ENCODE assay signal across 22 mouse cellular contexts in genomic region chr5:44496854-44497253, GRCm38 (mm10).
"Had no signal": no experiment of that assay in that cellular context is flagged by ENCODE, and none has a peak within 500 bp of the region (broad histone marks: within the 10 kb centered on the region; RNA-seq: fewer than 3 reads in every experiment).

No protein-coding gene starts in this region.

- ATAC-seq: liver, postnatal 0 days; lung, postnatal 0 days; midbrain, embryonic 15.5 days had no signal

- H3K27ac ChIP-seq: kidney, embryonic 15.5 days; layer of hippocampus, adult 2 months; left cerebral cortex, adult 2 months; limb, embryonic 12.5 days; limb, embryonic 15.5 days; liver, embryonic 14.5 days; macrophage; midbrain, embryonic 12.5 days; midbrain, embryonic 15.5 days; stomach, embryonic 15.5 days had no signal

- H3K36me3 ChIP-seq: kidney, embryonic 15.5 days; limb, embryonic 12.5 days; limb, embryonic 15.5 days; midbrain, embryonic 12.5 days; midbrain, embryonic 15.5 days; stomach, embryonic 15.5 days had no signal

- H3K9ac ChIP-seq: kidney, embryonic 15.5 days; limb, embryonic 12.5 days; limb, embryonic 15.5 days; liver, embryonic 14.5 days; liver, postnatal 0 days; lung, embryonic 14.5 days; midbrain, embryonic 12.5 days; midbrain, embryonic 15.5 days; stomach, embryonic 15.5 days had no signal

- H3K4me1 ChIP-seq: kidney, embryonic 15.5 days; limb, embryonic 12.5 days; limb, embryonic 15.5 days; midbrain, embryonic 15.5 days; stomach, embryonic 15.5 days had no signal

- H3K27me3 ChIP-seq: kidney, embryonic 15.5 days; limb, embryonic 12.5 days; limb, embryonic 15.5 days; midbrain, embryonic 12.5 days; midbrain, embryonic 15.5 days; stomach, embryonic 15.5 days had no signal

- H3K4me2 ChIP-seq: kidney, embryonic 15.5 days; limb, embryonic 12.5 days; limb, embryonic 15.5 days; liver, embryonic 11.5 days; lung, embryonic 14.5 days; midbrain, embryonic 12.5 days; midbrain, embryonic 15.5 days; stomach, embryonic 15.5 days had no signal

- H3K9me3 ChIP-seq: kidney, embryonic 15.5 days; limb, embryonic 12.5 days; limb, embryonic 15.5 days; midbrain, embryonic 12.5 days; midbrain, embryonic 15.5 days; stomach, embryonic 15.5 days had no signal

- H3K4me3 ChIP-seq: kidney, embryonic 15.5 days; layer of hippocampus, adult 2 months; left cerebral cortex, adult 2 months; limb, embryonic 12.5 days; limb, embryonic 15.5 days; midbrain, embryonic 12.5 days; midbrain, embryonic 15.5 days; stomach, embryonic 15.5 days had no signal

- DNase-seq: kidney, adult 18-20 months; layer of hippocampus, adult 9-11 months; left cerebral cortex, postnatal 4 days; liver, postnatal 0 days; lung, embryonic 14.5 days; retina, postnatal 1 day; right cerebral cortex, postnatal 25 days; spleen, adult 18-20 months; thymus, adult 18-20 months; thymus, postnatal 36 days had no signal
